Mouse (Mus musculus) midbrain, embryonic 13.5 days (tissue): ENCODE data around the gene Sertad4. TPM values are rescaled to one million over a fixed set of nuclear protein-coding genes. Genes with fewer than 3 reads are reported as not detected.

Experiments
- ATAC-seq: fragments of 200-750 bp; cut with Nextera tagmentation; 2 replicates; pipeline ENCODE4 v1.8.0; 2017; ENCODE audit warnings: mild to moderate bottlenecking, moderate TSS enrichment, moderate library complexity
- H3K27ac ChIP-seq: fragments of 300-500 bp; sonication (generic); 2 replicates; pipeline ENCODE4 v1.5.1; 2015; ENCODE audit warnings: inconsistent platforms, mild to moderate bottlenecking, moderate library complexity
- H3K27me3 ChIP-seq: fragments of 300-500 bp; sonication (generic); 2 replicates; pipeline ENCODE4 v1.6.1; 2015; ENCODE audit warnings: mild to moderate bottlenecking, inconsistent platforms
- H3K36me3 ChIP-seq: fragments of 300-500 bp; sonication (generic); 2 replicates; pipeline ENCODE4 v1.6.1; 2015; ENCODE audit warnings: mild to moderate bottlenecking, inconsistent platforms
- H3K4me1 ChIP-seq: fragments of 300-500 bp; sonication (generic); replicated peaks from 2 replicates; pipeline ENCODE4 v1.6.1; 2015; ENCODE audit warnings: inconsistent platforms
- H3K4me2 ChIP-seq: fragments of 300-500 bp; sonication (generic); replicated peaks from 2 replicates; pipeline ENCODE4 v1.6.1; 2015; ENCODE audit warnings: moderate library complexity, mild to moderate bottlenecking, inconsistent platforms
- H3K4me3 ChIP-seq: fragments of 300-500 bp; sonication (generic); replicated peaks from 2 replicates; pipeline ENCODE4 v1.5.1; 2015; ENCODE audit warnings: mild to moderate bottlenecking, inconsistent platforms
- H3K9ac ChIP-seq: fragments of 300-500 bp; sonication (generic); replicated peaks from 2 replicates; pipeline ENCODE4 v1.6.1; 2015; ENCODE audit warnings: mild to moderate bottlenecking, inconsistent platforms
- H3K9me3 ChIP-seq: fragments of 300-500 bp; sonication (generic); 2 replicates; pipeline ENCODE4 v1.6.1; 2016; ENCODE audit warnings: mild to moderate bottlenecking, inconsistent platforms
- WGBS: fragments of 180-500 bp; shearing (Covaris S2); methylation state at CpG from one replicate; pipeline ENCODE4 v1.1.7; 2015; 5-methylcytosine and 5-hydroxymethylcytosine counted together
- polyA plus RNA-seq: library from polyadenylated mRNA; unstranded; fragments of >200 nt; fragmentation: Nextera tagmentation; extraction: Ambion mirVana; gene quantifications from 2 replicates; pipeline ENCODE4 v1.2.1, GENCODE M21; 2015

The Sertad4 gene
- polyA plus RNA-seq, 1 experiment from 2014 or later = 38.7 TPM

GRCm38 (mm10) chr1:192849616-192850015 is 5.9 kb downstream of the Sertad4 start:
- Histone ChIP-seq H3K4me1 (peaks cover 50% of the 10 kb centered on the region), H3K4me3 (no peak overlapping the region), H3K9me3 (no peaks in the 10 kb centered on the region), H3K27me3 (peaks cover 32% of the 10 kb centered on the region), H3K9ac (no peak overlapping the region), H3K36me3 (peaks cover 48% of the 10 kb centered on the region), H3K4me2 (no peak overlapping the region), H3K27ac (no peak overlapping the region)
- no peak for ATAC-seq
- WGBS = 87% methylated on average over 5 of the region's 5 CpGs

- Histone ChIP-seq H3K36me3 (peaks cover 55% of the 10 kb centered on the region), H3K4me2 (no peak overlapping the region)
These were observed 8.3 kb downstream of the Sertad4 start for GRCm38 (mm10) chr1:192847254-192847653.

GRCm38 (mm10) chr1:192841094-192841813 is 14.3 kb downstream of the Sertad4 start:
- Histone ChIP-seq H3K36me3 (peaks cover 18% of the 10 kb centered on the region), H3K27me3 (no peaks in the 10 kb centered on the region), H3K9me3 (no peaks in the 10 kb centered on the region), H3K4me3 (no peak overlapping the region), H3K27ac (no peak overlapping the region), H3K4me1 (peaks cover 9% of the 10 kb centered on the region; the same call in 1 of the 2 replicates), H3K4me2 (no peak overlapping the region), H3K9ac (no peak overlapping the region)
- ATAC-seq = no peak
- 87% methylated on average over 9 of the region's 9 CpGs for WGBS

More at GRCm38 (mm10) chr1:192847254-192847653, 8.3 kb downstream of the Sertad4 start:
- WGBS = 6% methylated on average over 3 of the region's 3 CpGs
- no peak overlapping the region for H3K4me3 ChIP-seq
- H3K4me1 ChIP-seq = peaks cover 27% of the 10 kb centered on the region
- H3K27me3 ChIP-seq = peaks cover 14% of the 10 kb centered on the region; the same call in 1 of the 2 replicates
- no peak for ATAC-seq
- no peak overlapping the region for H3K27ac ChIP-seq
- no peaks in the 10 kb centered on the region for H3K9me3 ChIP-seq
- H3K9ac ChIP-seq = no peak overlapping the region

- 90% methylated on average over 2 of the region's 2 CpGs for WGBS
- H3K27me3 ChIP-seq = no peaks in the 10 kb centered on the region
- no peak overlapping the region for H3K4me2 ChIP-seq
- no peak for ATAC-seq
- no peak overlapping the region for H3K4me3 ChIP-seq
- H3K36me3 ChIP-seq = peaks cover 14% of the 10 kb centered on the region; the same call in 1 of the 2 replicates
- no peaks in the 10 kb centered on the region for H3K9me3 ChIP-seq
- H3K9ac ChIP-seq = no peak overlapping the region
- peaks cover 15% of the 10 kb centered on the region; the same call in 1 of the 2 replicates for H3K4me1 ChIP-seq
- H3K27ac ChIP-seq = no peak overlapping the region
These were observed 14.9 kb downstream of the Sertad4 start for GRCm38 (mm10) chr1:192840655-192841054.

- Histone ChIP-seq H3K9ac (peak overlapping the region; percentile 69), H3K9me3 (no peaks in the 10 kb centered on the region), H3K36me3 (no peaks in the 10 kb centered on the region), H3K27ac (peak overlapping the region; percentile 97), H3K4me1 (peaks cover 52% of the 10 kb centered on the region), H3K4me2 (peak overlapping the region; percentile 61), H3K4me3 (peak overlapping the region; percentile 39), H3K27me3 (peaks cover 12% of the 10 kb centered on the region)
- under 1% methylated on average over 18 of the region's 18 CpGs for WGBS
- peak; percentile 79 for ATAC-seq
These were observed 20.3 kb downstream of the Sertad4 start for GRCm38 (mm10) chr1:192835211-192835681.

GRCm38 (mm10) chr1:192834361-192835210 is 21.0 kb downstream of the Sertad4 start:
- peak; percentile 93 for ATAC-seq
- under 1% methylated on average over 62 of the region's 63 CpGs for WGBS

GRCm38 (mm10) chr1:192833586-192833985 is 22.0 kb downstream of the Sertad4 start:
- 9% methylated on average over 26 of the region's 26 CpGs for WGBS
- H3K9me3 ChIP-seq = no peaks in the 10 kb centered on the region
- no peaks in the 10 kb centered on the region for H3K36me3 ChIP-seq
- H3K27me3 ChIP-seq = peaks cover 12% of the 10 kb centered on the region
- 0 out of 2 replicates have a peak overlapping the region, but pooled peaks have one; percentile 61 for H3K4me2 ChIP-seq
- peak overlapping the region; percentile 97; the same call in 1 of the 2 replicates for H3K27ac ChIP-seq
- H3K9ac ChIP-seq = peak overlapping the region; percentile 15; the same call in 1 of the 2 replicates
- peaks cover 62% of the 10 kb centered on the region for H3K4me1 ChIP-seq
- no peak overlapping the region for H3K4me3 ChIP-seq
- ATAC-seq = no peak

More at GRCm38 (mm10) chr1:192834361-192835210, 21.0 kb downstream of the Sertad4 start:
- Histone ChIP-seq H3K4me1 (peaks cover 55% of the 10 kb centered on the region), H3K36me3 (no peaks in the 10 kb centered on the region), H3K27me3 (peaks cover 12% of the 10 kb centered on the region), H3K4me3 (peak overlapping the region; percentile 39), H3K9ac (peak overlapping the region; percentile 69), H3K9me3 (no peaks in the 10 kb centered on the region), H3K27ac (peak overlapping the region; percentile 97), H3K4me2 (peak overlapping the region; percentile 61)

- 28% methylated on average over 4 of the region's 4 CpGs for WGBS
- Histone ChIP-seq H3K9me3 (no peaks in the 10 kb centered on the region), H3K27me3 (peaks cover 12% of the 10 kb centered on the region), H3K27ac (no peak overlapping the region), H3K4me2 (no peak overlapping the region), H3K4me1 (peaks cover 64% of the 10 kb centered on the region), H3K4me3 (no peak overlapping the region), H3K36me3 (no peaks in the 10 kb centered on the region), H3K9ac (no peak overlapping the region)
- ATAC-seq = no peak
These were observed 22.5 kb downstream of the Sertad4 start for GRCm38 (mm10) chr1:192833097-192833496.

- Histone ChIP-seq H3K27me3 (peaks cover 12% of the 10 kb centered on the region), H3K36me3 (no peaks in the 10 kb centered on the region), H3K4me3 (no peak overlapping the region), H3K9ac (no peak overlapping the region), H3K4me2 (no peak overlapping the region), H3K9me3 (no peaks in the 10 kb centered on the region), H3K27ac (no peak overlapping the region), H3K4me1 (peaks cover 64% of the 10 kb centered on the region)
- no peak for ATAC-seq
- WGBS = 66% methylated on average over 2 of the region's 2 CpGs
These were observed 23.2 kb downstream of the Sertad4 start for GRCm38 (mm10) chr1:192832338-192832737.

- H3K9me3 ChIP-seq = no peaks in the 10 kb centered on the region
- peak overlapping the region; percentile 81 for H3K27ac ChIP-seq
- 0 out of 2 replicates have a peak, but pooled peaks have one; percentile 2 for ATAC-seq
- H3K4me1 ChIP-seq = peaks cover 56% of the 10 kb centered on the region
- 6% methylated on average over 6 of the region's 6 CpGs for WGBS
- no peaks in the 10 kb centered on the region for H3K36me3 ChIP-seq
- H3K9ac ChIP-seq = no peak overlapping the region
- H3K27me3 ChIP-seq = peaks cover 18% of the 10 kb centered on the region
- no peak overlapping the region for H3K4me2 ChIP-seq
- no peak overlapping the region for H3K4me3 ChIP-seq
These were observed 25.1 kb downstream of the Sertad4 start for GRCm38 (mm10) chr1:192830444-192830843.

GRCm38 (mm10) chr1:192828928-192829327 is 26.6 kb downstream of the Sertad4 start:
- H3K27me3 ChIP-seq = peaks cover 18% of the 10 kb centered on the region
- no peak overlapping the region for H3K9ac ChIP-seq
- 18% methylated on average over 7 of the region's 7 CpGs for WGBS
- no peaks in the 10 kb centered on the region for H3K9me3 ChIP-seq
- H3K27ac ChIP-seq = no peak overlapping the region; the same call in 1 of the 2 replicates
- ATAC-seq = no peak
- no peak overlapping the region for H3K4me2 ChIP-seq
- H3K4me1 ChIP-seq = peaks cover 42% of the 10 kb centered on the region
- no peak overlapping the region for H3K4me3 ChIP-seq
- H3K36me3 ChIP-seq = no peaks in the 10 kb centered on the region

- Histone ChIP-seq H3K27me3 (peaks cover 15% of the 10 kb centered on the region), H3K4me1 (peaks cover 42% of the 10 kb centered on the region), H3K27ac (no peak overlapping the region), H3K9me3 (no peaks in the 10 kb centered on the region), H3K9ac (no peak overlapping the region), H3K4me2 (no peak overlapping the region), H3K36me3 (no peaks in the 10 kb centered on the region), H3K4me3 (no peak overlapping the region)
- no peak for ATAC-seq
These were observed 27.6 kb downstream of the Sertad4 start for GRCm38 (mm10) chr1:192827955-192828354.
